Mouse (Mus musculus) right cerebral cortex, postnatal 36 days (tissue): ENCODE measurements around the gene Dnajc7.
"Not testable (repeated sequence)": the region's sequence is repeated elsewhere in the genome, so short reads cannot be mapped to it uniquely, and the experiment has no call there.

ENCODE experiments used
- DNase-seq, 2 experiments: peaks; one replicate each; pipeline ENCODE4 v3.0.0; 2022; ENCODE audit warnings: low spot score in 2 of 2, mixed read lengths in 1 of 2

Gene Dnajc7

GRCm38 (mm10) chr11:100616836-100617235 is 3.1 kb downstream of the Dnajc7 start:
- DNase-seq = not testable (repeated sequence)

DNA sequence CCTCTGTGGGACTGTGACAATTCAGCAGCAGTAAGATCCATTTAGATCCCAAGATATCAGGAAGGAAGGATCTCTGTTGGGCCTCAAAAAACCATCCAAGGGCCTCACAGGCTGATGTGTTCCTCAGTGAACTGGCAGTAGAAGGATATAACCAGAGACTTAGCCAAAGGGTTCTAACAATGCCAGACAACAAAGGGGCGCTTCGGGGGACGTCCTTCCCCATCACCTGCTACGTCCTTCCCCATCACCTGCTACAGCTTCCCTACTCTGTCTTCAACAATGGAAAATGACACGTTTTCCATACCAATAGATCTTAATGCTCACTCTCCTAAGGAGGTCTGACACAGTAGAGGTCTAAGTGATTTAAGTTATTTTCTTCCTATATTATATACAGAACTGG is 3.6 kb downstream of the Dnajc7 start:
- no peak for DNase-seq

GRCm38 (mm10) chr11:100613241-100613640 is 6.7 kb downstream of the Dnajc7 start:
- no peak for DNase-seq

GRCm38 (mm10) chr11:100611627-100612026 is 8.3 kb downstream of the Dnajc7 start:
- DNase-seq = no peak

DNA sequence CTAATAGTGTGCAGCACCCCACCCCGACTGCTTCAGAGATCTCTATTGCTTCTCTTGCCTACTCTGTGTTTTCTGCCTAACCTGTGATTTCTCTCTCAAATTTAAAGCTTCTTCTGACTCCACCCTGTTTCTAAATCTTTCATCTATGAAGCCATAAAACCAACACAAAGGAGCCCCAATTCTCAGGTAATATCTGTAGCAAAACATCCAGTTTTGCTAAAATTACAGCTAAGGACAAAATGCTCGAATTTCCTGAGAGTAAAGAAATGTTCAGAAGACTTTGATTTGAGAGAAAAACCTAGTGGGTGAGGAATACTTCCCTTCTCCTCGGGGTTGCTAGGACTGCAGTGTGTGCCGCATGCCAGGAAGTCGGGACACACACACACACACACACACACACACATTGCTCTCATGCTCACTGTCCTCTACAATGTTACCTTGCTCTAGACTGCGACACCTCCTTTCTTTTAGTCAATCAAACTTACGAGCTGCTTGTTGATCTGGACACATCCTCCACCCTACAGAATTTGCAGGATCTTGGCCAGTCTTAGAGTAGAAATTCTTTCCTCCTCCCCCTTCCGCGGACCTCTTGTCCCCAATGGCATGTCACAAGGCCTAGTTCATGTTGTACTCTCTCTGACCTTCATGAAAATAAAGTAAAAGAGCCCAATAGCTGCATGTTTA is 9.8 kb downstream of the Dnajc7 start:
- DNase-seq = no peak

GRCm38 (mm10) chr11:100609355-100609996 is 10.5 kb downstream of the Dnajc7 start:
- DNase-seq = no peak

- DNase-seq = no peak
Observed at GRCm38 (mm10) chr11:100608796-100609195, 11.2 kb downstream of the Dnajc7 start.

- DNase-seq = no peak
Observed at GRCm38 (mm10) chr11:100607121-100607520, 12.8 kb downstream of the Dnajc7 start.

DNA sequence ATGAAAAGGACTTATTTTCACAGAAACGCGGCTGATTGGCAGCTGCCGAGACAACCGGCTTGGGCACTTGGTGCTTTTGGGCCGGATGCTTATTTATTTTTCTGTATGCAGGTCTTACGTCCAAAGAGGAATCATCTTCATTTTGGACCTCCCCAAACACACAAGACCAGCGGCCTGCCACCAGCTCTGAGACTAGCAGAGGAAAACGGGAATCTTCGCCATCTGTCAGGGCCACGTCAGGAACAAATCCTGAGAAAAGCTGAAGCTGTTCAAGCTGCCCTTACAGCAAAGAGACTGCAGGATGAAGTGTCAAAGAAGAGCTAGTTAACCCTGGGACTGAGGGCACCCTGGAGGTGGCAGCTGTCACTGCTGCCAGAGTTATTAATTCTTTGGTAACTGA is 14.5 kb downstream of the Dnajc7 start:
- no peak for DNase-seq

DNA sequence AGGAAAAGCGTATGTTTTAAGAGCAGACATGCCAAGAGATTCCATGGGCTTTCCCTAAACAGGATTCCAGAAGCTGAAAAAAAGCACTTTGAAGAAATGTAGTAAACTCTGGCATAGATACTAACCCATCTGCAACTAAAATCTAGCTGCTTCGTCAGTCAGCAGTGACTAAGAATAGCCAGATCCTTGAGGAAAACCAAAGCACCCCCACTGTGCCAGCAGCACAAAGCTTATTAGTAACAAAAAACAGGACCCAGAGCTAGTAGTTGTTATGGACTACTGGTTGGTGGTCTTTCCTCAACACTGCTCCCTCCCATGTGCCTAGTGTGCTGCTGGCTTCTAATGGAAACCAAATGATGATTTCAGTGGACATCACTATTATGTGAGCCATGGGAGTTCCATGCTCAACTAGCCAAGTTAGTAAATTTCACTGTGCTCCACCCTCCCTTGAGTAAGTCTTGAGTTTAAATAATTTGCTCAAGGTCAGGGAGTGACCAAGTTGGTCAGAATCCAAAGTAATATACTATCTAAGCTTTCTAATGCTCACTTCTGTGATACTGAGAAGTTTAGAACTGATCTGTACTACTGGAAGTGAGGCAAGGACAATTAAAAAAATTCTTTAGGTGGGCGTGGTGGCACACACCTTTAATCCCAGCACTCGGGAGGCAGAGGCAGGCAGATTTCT is 15.5 kb downstream of the Dnajc7 start:
- DNase-seq = no peak

DNA sequence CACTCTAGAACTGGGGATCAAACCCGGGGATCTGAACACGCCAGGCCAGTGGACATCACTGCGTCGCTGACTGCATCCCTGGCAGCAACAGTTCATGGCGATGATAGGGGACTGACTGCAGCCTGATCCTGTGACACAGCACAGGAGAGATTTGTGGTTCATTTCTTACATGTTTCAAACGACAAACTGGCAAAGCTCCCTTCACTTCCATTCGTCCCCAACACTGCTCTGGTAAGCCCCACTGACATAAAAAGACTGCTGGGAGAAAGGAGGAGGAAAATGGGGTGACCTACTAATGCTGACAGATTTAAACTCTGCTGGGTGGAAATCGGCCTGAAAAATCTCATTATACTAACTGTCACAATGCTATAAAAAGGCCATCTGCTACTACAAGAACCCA is 16.2 kb downstream of the Dnajc7 start:
- no peak for DNase-seq

DNA sequence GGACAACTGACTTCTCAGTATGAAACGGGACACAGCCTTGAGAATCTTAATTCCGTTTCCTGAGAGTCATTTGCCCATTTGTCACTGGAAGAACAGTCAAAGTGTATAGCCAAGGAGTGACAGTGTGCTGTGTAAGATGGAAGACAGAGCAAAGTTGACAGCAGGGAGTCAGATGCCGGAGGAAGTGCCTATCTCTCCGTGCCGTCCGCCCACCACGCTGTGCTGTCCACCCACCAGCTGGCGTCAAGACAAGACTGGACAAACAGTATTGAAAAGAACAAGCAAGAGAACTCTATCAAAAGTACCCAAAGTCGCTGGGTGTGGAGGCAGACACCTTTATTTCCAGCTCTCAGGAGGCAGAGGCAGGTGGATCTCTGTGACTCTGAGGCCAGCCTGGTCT is 16.8 kb downstream of the Dnajc7 start:
- no peak for DNase-seq

- no peak for DNase-seq
Observed at GRCm38 (mm10) chr11:100601372-100601771, 18.6 kb downstream of the Dnajc7 start.

DNA sequence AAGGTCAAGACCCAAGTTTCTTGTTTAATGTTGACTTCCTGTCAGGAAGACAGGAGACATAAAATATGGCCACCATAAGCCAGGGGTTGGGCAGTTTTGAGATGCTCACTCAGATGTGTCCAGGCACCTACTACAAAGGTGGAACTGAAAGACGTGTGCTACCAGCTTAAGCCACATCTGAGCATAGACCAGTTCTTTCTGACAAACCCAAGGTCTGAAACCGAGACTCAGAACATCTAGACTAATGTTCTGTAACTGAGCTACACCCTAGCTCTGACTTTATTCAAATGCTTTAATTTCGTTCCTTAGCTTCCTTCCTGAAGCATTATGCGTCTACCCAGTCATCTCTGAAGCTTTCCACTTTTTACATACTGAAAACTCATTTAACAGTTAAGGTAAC is 21.9 kb downstream of the Dnajc7 start:
- no peak for DNase-seq

DNA sequence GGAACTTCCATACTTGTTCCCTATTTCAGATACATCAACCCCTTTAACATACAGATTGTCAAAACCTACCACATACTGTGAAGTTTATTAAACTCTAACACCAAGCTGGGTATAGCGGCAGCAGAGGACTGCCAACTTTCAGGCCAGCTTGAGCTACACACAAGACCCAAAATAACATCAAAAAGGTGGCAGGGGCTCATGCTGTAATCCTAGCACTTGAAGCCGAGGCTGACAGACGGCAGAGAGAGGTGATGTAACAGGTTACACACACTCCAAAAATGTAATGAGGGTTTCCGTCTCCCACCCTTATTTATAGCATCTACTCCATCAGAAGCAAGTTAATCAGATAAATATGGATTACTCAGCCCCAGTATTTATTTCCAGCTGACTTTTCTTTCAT is 24.4 kb downstream of the Dnajc7 start:
- DNase-seq = no peak

DNA sequence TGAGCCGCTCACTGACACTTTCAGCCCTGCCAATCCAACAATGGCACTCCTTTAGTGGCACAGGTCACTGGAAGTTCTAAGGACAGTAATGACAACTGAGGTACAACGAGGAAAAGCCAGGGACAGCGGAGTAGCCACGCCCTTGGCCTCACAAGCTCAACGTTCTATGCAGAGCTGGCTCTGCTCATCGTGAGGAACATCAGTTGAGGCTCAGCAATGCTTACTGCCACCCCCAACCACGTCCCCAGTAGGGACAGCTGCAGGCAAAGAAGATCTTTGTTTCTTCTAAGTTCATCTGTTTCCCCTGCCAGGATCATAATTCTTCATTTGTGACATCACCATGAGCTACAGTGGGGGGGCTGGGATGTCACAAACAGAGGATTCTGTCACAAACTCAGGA is 25.4 kb downstream of the Dnajc7 start:
- DNase-seq = no peak

DNA sequence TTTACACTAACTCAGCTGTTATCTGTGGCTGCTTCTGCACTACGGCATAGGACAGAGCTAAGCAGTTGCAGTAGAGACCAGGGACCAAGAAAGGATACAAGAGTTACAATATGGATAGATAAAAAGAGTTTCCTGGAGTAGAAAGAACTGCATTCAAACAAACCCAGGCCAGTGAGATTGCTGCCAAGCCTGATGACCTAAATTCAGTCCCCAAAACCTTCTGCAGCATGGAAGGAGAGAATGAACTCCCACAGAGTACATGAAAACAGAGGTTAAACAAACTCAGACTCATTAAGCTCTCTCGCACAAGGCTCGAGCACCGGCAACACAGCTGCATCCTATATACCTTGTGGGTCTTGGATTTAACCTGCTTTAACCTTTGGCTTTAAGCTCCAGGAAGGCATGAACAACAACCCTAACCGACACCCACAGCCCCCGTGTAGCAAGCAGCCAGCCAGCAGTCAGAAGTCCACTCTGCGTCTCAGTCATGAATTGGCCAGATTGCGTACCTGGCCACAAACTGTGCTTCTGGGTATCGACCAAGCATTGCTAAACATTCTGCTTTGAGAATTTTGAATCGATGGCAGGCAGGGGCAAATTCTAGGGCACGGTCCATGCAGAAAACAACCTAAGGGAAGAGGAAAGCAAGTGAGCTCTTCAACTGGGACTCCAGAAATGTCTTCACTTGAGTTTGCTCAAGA is 27.5 kb downstream of the Dnajc7 start:
- DNase-seq = no peak

- DNase-seq = no peak
Observed at GRCm38 (mm10) chr11:100588462-100588861, 31.5 kb downstream of the Dnajc7 start.

GRCm38 (mm10) chr11:100585148-100585547 is 34.8 kb downstream of the Dnajc7 start:
- no peak for DNase-seq

- DNase-seq = no peak
Observed at GRCm38 (mm10) chr11:100584561-100584961, 35.4 kb downstream of the Dnajc7 start.

- DNase-seq = no peak
Observed at GRCm38 (mm10) chr11:100582836-100583235, 37.1 kb downstream of the Dnajc7 start.

- not testable (repeated sequence) for DNase-seq
Observed at GRCm38 (mm10) chr11:100582413-100582812, 37.6 kb downstream of the Dnajc7 start.
